Mouse (Mus musculus): Measurements from ENCODE around the gene Klhl22. TPM values are rescaled to one million over a fixed set of nuclear protein-coding genes. Genes with fewer than 3 reads are reported as not detected.
"Not testable (repeated sequence)": the region's sequence is repeated elsewhere in the genome, so short reads cannot be mapped to it uniquely, and the experiment has no call there.

The Klhl22 gene
- total RNA-seq (2017): 8.6 and 10.5 TPM in 2 replicates

GRCm38 (mm10) chr16:17759344-17759773 lies at the start of gene Klhl22:
TSS of gene Klhl22 (plus strand) at chr16:17759618.
- peak; percentile 63 for ATAC-seq (ENCODE audit: extremely low read depth, insufficient number of reproducible peaks, low FRiP score, poor library complexity, severe bottlenecking)

- no peak for ATAC-seq (ENCODE audit: extremely low read depth, insufficient number of reproducible peaks, low FRiP score, poor library complexity, severe bottlenecking)
These were observed 41.6 kb upstream of the Klhl22 start for GRCm38 (mm10) chr16:17717791-17718190.

GRCm38 (mm10) chr16:17721114-17721808 lies 38.2 kb upstream of the Klhl22 start:
- ATAC-seq (ENCODE audit: extremely low read depth, insufficient number of reproducible peaks, low FRiP score, poor library complexity, severe bottlenecking): no peak

- no peak for ATAC-seq (ENCODE audit: extremely low read depth, insufficient number of reproducible peaks, low FRiP score, poor library complexity, severe bottlenecking)
These were observed 37.5 kb upstream of the Klhl22 start for GRCm38 (mm10) chr16:17721822-17722460.

- peak; percentile 77 for ATAC-seq (ENCODE audit: extremely low read depth, insufficient number of reproducible peaks, low FRiP score, poor library complexity, severe bottlenecking)
These were observed 36.7 kb upstream of the Klhl22 start for GRCm38 (mm10) chr16:17722461-17723324.

- no peak for ATAC-seq (ENCODE audit: extremely low read depth, insufficient number of reproducible peaks, low FRiP score, poor library complexity, severe bottlenecking)
These were observed 36.1 kb upstream of the Klhl22 start for GRCm38 (mm10) chr16:17723325-17723626.

GRCm38 (mm10) chr16:17724448-17724847 lies 35.0 kb upstream of the Klhl22 start:
- no peak for ATAC-seq (ENCODE audit: extremely low read depth, insufficient number of reproducible peaks, low FRiP score, poor library complexity, severe bottlenecking)

GRCm38 (mm10) chr16:17727179-17727861 lies 32.1 kb upstream of the Klhl22 start:
- peak; percentile 85 for ATAC-seq (ENCODE audit: extremely low read depth, insufficient number of reproducible peaks, low FRiP score, poor library complexity, severe bottlenecking)

- no peak for ATAC-seq (ENCODE audit: extremely low read depth, insufficient number of reproducible peaks, low FRiP score, poor library complexity, severe bottlenecking)
These were observed 29.4 kb upstream of the Klhl22 start for GRCm38 (mm10) chr16:17729974-17730373.

GRCm38 (mm10) chr16:17732021-17732420 lies 27.4 kb upstream of the Klhl22 start:
- no peak for ATAC-seq (ENCODE audit: extremely low read depth, insufficient number of reproducible peaks, low FRiP score, poor library complexity, severe bottlenecking)

GRCm38 (mm10) chr16:17732431-17732830 lies 27.0 kb upstream of the Klhl22 start:
- ATAC-seq (ENCODE audit: extremely low read depth, insufficient number of reproducible peaks, low FRiP score, poor library complexity, severe bottlenecking): no peak

- no peak for ATAC-seq (ENCODE audit: extremely low read depth, insufficient number of reproducible peaks, low FRiP score, poor library complexity, severe bottlenecking)
These were observed 26.5 kb upstream of the Klhl22 start, which contains the start of gene Med15 for GRCm38 (mm10) chr16:17732841-17733340. TSS of gene Med15 (minus strand) at chr16:17732891.

- ATAC-seq (ENCODE audit: extremely low read depth, insufficient number of reproducible peaks, low FRiP score, poor library complexity, severe bottlenecking): no peak
These were observed 25.8 kb upstream of the Klhl22 start for GRCm38 (mm10) chr16:17733646-17734045.

- not testable (repeated sequence) for ATAC-seq (ENCODE audit: extremely low read depth, insufficient number of reproducible peaks, low FRiP score, poor library complexity, severe bottlenecking)
These were observed 24.5 kb upstream of the Klhl22 start for GRCm38 (mm10) chr16:17734872-17735271.

GRCm38 (mm10) chr16:17736156-17736555 lies 23.3 kb upstream of the Klhl22 start:
- no peak for ATAC-seq (ENCODE audit: extremely low read depth, insufficient number of reproducible peaks, low FRiP score, poor library complexity, severe bottlenecking)

GRCm38 (mm10) chr16:17740080-17740479 lies 19.3 kb upstream of the Klhl22 start:
- no peak for ATAC-seq (ENCODE audit: extremely low read depth, insufficient number of reproducible peaks, low FRiP score, poor library complexity, severe bottlenecking)

- no peak for ATAC-seq (ENCODE audit: extremely low read depth, insufficient number of reproducible peaks, low FRiP score, poor library complexity, severe bottlenecking)
These were observed 16.6 kb upstream of the Klhl22 start for GRCm38 (mm10) chr16:17742810-17743209.

GRCm38 (mm10) chr16:17743279-17743678 lies 16.1 kb upstream of the Klhl22 start:
- no peak for ATAC-seq (ENCODE audit: extremely low read depth, insufficient number of reproducible peaks, low FRiP score, poor library complexity, severe bottlenecking)

- ATAC-seq (ENCODE audit: extremely low read depth, insufficient number of reproducible peaks, low FRiP score, poor library complexity, severe bottlenecking): no peak
These were observed 14.9 kb upstream of the Klhl22 start for GRCm38 (mm10) chr16:17744536-17744935.

All from neutrophil, adult 5-6 weeks (primary cell).